Mouse (Mus musculus): Measurements from ENCODE around the gene Lgals1. TPM values are rescaled to one million over a fixed set of nuclear protein-coding genes. Genes with fewer than 3 reads are reported as not detected.

Gene Lgals1
- polyA plus RNA-seq, 1 experiment from 2014 or later = 2,052 TPM

DNA sequence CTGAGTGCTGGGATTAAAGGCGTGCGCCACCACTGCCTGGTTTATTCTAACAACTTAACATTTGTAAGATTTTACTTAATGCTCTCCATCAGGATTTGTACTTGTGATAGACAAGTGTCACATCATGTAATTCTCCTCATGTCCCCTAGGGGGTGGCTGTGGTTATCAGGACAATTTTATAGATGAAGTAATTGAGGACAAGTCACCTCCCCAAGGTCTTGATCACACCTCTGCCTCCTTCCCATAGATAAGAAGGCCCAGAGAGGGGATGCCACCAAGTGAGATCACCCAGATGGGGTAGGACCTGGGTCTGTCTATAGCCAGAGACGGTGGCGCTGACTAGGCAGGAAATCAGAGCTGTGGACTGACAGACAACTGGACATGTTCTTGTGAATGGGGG is 29.8 kb downstream of the Lgals1 start:
- ATAC-seq (no peak), DNase-seq (ENCODE audit: low read depth, low spot score) (no peak)
- in situ Hi-C loops (cut with MboI; ENCODE audit: low pct_unique_long_range_greater_than_20kb) = no loop called here
- TF ChIP-seq CTCF (IDR thresholded peaks at IDR 0.05) = no peak
- H3K27me3 ChIP-seq = no peaks in the 10 kb centered on the region
- ChIA-PET POLR2A (no interaction called here), CTCF (interaction anchor here (0.6 to 1.1 kb wide), 2 partner anchors 40 to 46 kb away, joined by 3 read pairs; no protein-coding TSS in a partner anchor)

DNA sequence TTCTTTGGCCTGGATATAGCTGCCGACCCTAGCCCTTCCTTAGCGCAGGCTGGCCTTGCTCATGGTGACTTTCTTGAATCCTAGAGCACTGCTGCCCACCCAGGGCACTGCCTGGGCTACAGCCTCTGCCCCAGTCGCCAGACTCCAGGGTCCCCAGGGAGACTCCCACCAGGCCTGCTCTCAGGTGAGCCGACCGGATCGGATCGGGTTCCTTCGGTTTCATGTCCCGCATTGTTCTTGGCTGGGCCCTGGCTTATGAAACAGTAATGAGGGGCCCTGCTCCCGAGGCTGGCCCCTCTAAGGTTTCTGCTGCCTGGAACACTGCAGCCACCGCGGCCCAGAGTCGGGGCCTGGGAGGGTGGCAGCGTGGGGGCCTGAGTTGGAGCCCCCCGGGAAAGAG is 30.5 kb downstream of the Lgals1 start:
- no peak for ATAC-seq
- in situ Hi-C loops (cut with MboI; ENCODE audit: low pct_unique_long_range_greater_than_20kb) = no loop called here
- no peaks in the 10 kb centered on the region for H3K27me3 ChIP-seq
- CTCF ChIA-PET = interaction anchor here (0.6 to 1.1 kb wide), 2 partner anchors 41 to 47 kb away, joined by 3 read pairs; no protein-coding TSS in a partner anchor
- DNase-seq (ENCODE audit: low read depth, low spot score) = no peak
- TF ChIP-seq CTCF (IDR thresholded peaks at IDR 0.05) = no peak
- POLR2A ChIA-PET = no interaction called here

DNA sequence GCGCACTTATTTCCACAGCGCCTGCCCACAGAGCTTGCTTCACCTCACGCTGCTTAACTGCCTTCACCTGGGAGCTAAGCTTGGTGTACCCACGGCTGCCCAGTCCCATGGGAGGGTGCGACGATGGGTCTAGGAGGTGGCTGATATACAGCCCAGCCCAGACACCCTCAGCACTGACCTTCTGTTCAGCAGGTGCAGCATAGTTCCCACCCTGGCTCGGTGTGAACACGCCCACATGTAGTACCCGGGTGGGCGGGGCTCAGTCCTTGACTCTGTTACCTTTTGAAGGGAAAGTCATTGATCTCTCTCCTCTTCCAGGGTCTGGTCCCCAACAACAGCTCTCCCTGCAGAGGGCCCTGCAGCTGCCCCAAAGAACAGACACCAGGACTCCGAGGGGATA is 33.0 kb downstream of the Lgals1 start:
- POLR2A ChIA-PET = no interaction called here
- DNase-seq (ENCODE audit: low read depth, low spot score) (no peak), ATAC-seq (no peak)
- TF ChIP-seq CTCF (IDR thresholded peaks at IDR 0.05) = no peak
- no peaks in the 10 kb centered on the region for H3K27me3 ChIP-seq
- in situ Hi-C loops (cut with MboI; ENCODE audit: low pct_unique_long_range_greater_than_20kb) = no loop called here
- CTCF ChIA-PET = interaction anchor here (0.9 to 1.3 kb wide), 5 partner anchors 10 to 28 kb away, joined by 3 to 5 read pairs (median 3); no protein-coding TSS in a partner anchor

DNA sequence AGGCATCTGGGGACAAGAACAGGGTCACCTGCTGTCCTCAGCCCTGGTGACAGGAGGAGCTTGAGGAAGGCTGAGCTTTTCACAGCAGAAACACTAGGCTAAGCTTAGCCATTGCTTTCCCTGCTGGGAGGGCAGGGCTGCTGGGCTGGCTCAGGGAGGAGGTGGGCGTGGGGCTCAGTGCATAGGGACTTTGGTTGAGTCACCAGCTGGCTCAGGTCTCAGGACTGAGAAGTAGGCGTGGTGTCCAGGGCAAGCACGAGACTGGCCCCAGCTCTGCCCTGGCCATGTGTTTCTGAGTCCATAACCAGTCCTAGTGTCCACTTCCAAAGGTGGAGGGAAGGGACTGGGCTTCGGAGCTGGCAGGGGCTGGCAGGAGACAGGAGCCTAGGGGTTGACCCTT is 33.6 kb downstream of the Lgals1 start:
- peak; percentile 46 for ATAC-seq
- H3K27me3 ChIP-seq = no peaks in the 10 kb centered on the region
- CTCF ChIA-PET = interaction anchor here (0.9 to 1.3 kb wide), 5 partner anchors 10 to 29 kb away, joined by 3 to 5 read pairs (median 3); no protein-coding TSS in a partner anchor
- DNase-seq (ENCODE audit: low read depth, low spot score) = no peak
- POLR2A ChIA-PET = no interaction called here
- in situ Hi-C loops (cut with MboI; ENCODE audit: low pct_unique_long_range_greater_than_20kb) = no loop called here
- no peak for TF ChIP-seq CTCF (IDR thresholded peaks at IDR 0.05)

DNA sequence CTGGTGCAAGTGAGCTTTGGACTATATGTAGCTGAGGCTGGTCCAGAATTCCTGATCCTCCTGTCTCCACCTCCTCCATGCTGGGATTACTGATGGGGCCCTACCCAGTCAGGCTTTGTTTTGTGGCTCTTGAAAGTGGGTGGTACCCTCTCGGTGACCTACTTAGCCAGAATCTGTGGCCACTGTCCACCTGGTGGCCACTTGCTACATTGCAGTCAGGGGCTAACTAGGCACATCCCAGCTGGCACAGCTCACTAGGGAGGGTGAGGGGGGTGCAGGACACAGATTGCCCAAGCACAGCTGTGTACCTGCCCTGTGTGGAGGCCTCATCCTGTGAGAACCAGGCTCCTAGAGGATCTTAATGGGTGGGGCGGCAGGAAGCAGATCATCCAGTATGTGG is 36.4 kb downstream of the Lgals1 start:
- ChIA-PET POLR2A (interaction anchor here (0.8 to 2.1 kb wide), 2 partner anchors 9 to 20 kb away, joined by 3 to 8 read pairs; no protein-coding TSS in a partner anchor), CTCF (interaction anchor here (1.0 to 2.8 kb wide), 5 partner anchors 10 to 49 kb away, joined by 3 to 13 read pairs (median 3); partner anchors contain the start of gene Pdxp)
- no peak for TF ChIP-seq CTCF (IDR thresholded peaks at IDR 0.05)
- in situ Hi-C loops (cut with MboI; ENCODE audit: low pct_unique_long_range_greater_than_20kb) = no loop called here
- H3K27me3 ChIP-seq = no peaks in the 10 kb centered on the region
- DNase-seq (ENCODE audit: low read depth, low spot score) (no peak), ATAC-seq (peak; percentile 51)

DNA sequence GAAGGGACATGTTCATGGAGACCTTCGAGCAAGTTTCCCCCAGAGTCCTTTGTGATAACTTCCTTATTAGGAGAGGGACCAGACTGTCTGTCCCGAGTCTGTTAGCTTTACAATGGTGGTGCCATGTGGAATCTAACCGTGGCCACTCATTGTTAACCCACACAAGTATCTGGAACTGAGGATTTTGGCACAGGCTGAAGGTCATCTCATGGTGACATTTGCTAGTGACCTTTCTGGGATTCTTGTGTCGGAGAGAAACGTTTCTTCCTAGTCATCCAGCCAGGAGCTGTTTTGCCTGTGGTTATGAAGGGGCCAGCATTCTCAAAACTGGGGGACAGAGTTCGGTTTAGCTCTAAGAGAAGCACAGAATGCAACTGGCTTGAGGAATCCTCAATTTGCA is 45.1 kb downstream of the Lgals1 start:
- TF ChIP-seq CTCF (IDR thresholded peaks at IDR 0.05) = no peak
- POLR2A ChIA-PET = interaction anchor here (1.5 kb wide), 1 partner anchor 8 kb away, joined by 3 read pairs; no protein-coding TSS in a partner anchor
- DNase-seq (ENCODE audit: low read depth, low spot score) = no peak
- in situ Hi-C loops (cut with MboI; ENCODE audit: low pct_unique_long_range_greater_than_20kb) = no loop called here
- CTCF ChIA-PET = interaction anchor here (1.9 to 3.3 kb wide), 2 partner anchors 9 to 56 kb away, joined by 9 to 13 read pairs; no protein-coding TSS in a partner anchor
- ATAC-seq = no peak
- H3K27me3 ChIP-seq = peaks cover 27% of the 10 kb centered on the region

DNA sequence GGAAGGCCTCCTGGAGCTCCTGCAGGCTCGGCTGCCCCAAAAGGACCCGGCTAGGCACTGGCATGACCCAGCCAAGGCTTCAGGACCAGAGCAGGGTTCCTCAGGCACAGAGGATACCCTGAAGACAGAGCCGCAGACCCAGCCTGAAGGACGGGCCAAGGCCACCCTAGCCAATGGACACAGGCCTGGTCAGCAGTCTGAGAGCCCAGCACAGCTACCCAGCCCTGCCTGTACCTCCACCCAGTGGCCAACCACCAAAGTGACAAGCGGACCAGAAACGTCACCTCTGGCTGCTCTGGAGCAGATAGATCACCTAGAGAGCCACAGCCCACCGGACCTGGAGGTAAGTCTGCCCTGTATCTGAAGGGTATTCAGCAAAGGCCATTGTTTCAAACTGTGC is 47.4 kb downstream of the Lgals1 start:
- in situ Hi-C loops (cut with MboI; ENCODE audit: low pct_unique_long_range_greater_than_20kb) = no loop called here
- POLR2A ChIA-PET = no interaction called here
- DNase-seq (ENCODE audit: low read depth, low spot score) (no peak), ATAC-seq (peak; percentile 13)
- no peak for TF ChIP-seq CTCF (IDR thresholded peaks at IDR 0.05)
- CTCF ChIA-PET = interaction anchor here (3.3 kb wide), 1 partner anchor 11 kb away, joined by 13 read pairs; no protein-coding TSS in a partner anchor
- peaks cover 24% of the 10 kb centered on the region for H3K27me3 ChIP-seq

DNA sequence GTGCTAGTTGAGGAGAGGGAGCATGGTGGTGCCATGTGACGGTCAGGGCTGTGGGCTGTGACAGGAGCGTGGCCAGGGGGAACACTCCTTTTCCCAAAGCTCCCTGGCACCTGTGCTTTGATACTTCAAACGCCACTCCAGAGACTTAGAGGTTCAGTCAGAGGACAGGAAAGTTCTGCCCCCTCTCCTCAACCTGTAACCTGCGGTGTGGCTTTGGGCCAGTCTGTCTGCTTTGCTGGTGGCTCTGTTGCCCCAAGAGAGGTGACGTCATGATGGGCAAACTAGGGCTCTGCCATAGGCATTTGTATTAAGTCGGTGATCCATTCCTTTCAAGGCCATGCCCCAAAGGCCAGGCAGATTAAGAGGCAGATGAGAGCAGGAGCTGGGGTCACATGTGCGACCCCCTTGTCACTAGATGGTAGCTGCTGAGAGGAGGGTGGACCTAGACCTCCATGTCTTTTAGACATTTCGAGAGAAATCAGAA is 51.2 kb downstream of the Lgals1 start:
- H3K27me3 ChIP-seq = peaks cover 10% of the 10 kb centered on the region
- in situ Hi-C loops (cut with MboI; ENCODE audit: low pct_unique_long_range_greater_than_20kb) = no loop called here
- TF ChIP-seq CTCF (IDR thresholded peaks at IDR 0.05) = no peak
- no peak for ATAC-seq
- ChIA-PET POLR2A (interaction anchor here (1.5 kb wide), 1 partner anchor 13 kb away, joined by 3 read pairs; no protein-coding TSS in a partner anchor), CTCF (interaction anchor here (0.9 to 1.9 kb wide), 3 partner anchors 15 to 34 kb away, joined by 3 to 5 read pairs (median 3); no protein-coding TSS in a partner anchor)
- no peak for DNase-seq (ENCODE audit: low read depth, low spot score)

DNA sequence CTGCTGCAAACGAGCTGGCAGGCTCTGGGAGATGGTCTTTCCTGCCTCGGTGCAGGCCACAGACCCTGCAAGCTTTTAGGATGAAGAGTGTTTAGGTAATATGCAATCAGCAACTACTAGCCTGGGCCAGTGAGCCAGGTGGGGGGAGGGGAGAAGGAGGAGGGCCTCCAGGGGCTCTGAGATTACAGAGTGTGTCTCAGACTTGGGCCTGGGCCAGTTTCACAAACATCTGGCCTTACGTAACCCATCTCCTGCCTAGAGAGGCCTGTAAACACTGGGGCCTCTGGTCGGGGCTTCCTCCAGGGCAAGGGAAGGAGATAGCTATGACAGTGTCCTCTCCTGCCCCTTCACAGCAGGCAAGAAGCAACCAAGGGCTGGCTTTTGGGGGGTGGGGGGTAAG is 52.4 kb downstream of the Lgals1 start:
- ChIA-PET CTCF (no interaction called here), POLR2A (no interaction called here)
- H3K27me3 ChIP-seq = peaks cover under 1% of the 10 kb centered on the region
- in situ Hi-C loops (cut with MboI; ENCODE audit: low pct_unique_long_range_greater_than_20kb) = no loop called here
- DNase-seq (ENCODE audit: low read depth, low spot score) (no peak), ATAC-seq (no peak)
- TF ChIP-seq CTCF (IDR thresholded peaks at IDR 0.05) = no peak

Other genes starting within 250 kb of the Lgals1 start
- 0.45 TPM for gene Elfn2, start 208.0 kb upstream of the Lgals1 start, polyA plus RNA-seq (2021)
- not detected for gene Mfng, start 153.2 kb upstream of the Lgals1 start, polyA plus RNA-seq (2021)
- 22.6 TPM for gene Card10, start 123.7 kb upstream of the Lgals1 start, polyA plus RNA-seq (2021)
- 111 TPM for gene Cdc42ep1, start 84.1 kb upstream of the Lgals1 start, polyA plus RNA-seq (2021)
- gene Lgals2, start 71.2 kb upstream of the Lgals1 start, polyA plus RNA-seq (2021) = 0.90 TPM
- gene Gga1, start 49.5 kb upstream of the Lgals1 start, polyA plus RNA-seq (2021) = 60.7 TPM
- gene Gm49510, start 27.1 kb upstream of the Lgals1 start, polyA plus RNA-seq (2021) = 0.14 TPM
- gene Sh3bp1, start 27.0 kb upstream of the Lgals1 start, polyA plus RNA-seq (2021) = 13.6 TPM
- 10.6 TPM for gene Pdxp, start 12.8 kb upstream of the Lgals1 start, polyA plus RNA-seq (2021)
- gene Nol12, start 8.2 kb downstream of the Lgals1 start, polyA plus RNA-seq (2021) = 46.7 TPM
- gene Triobp, start 21.0 kb downstream of the Lgals1 start, polyA plus RNA-seq (2021) = 135 TPM
- gene H1f0, start 101.7 kb downstream of the Lgals1 start, polyA plus RNA-seq (2021) = 95.5 TPM
- gene Galr3, start 115.2 kb downstream of the Lgals1 start, polyA plus RNA-seq (2021) = 0.12 TPM
- gene Ankrd54, start 136.2 kb downstream of the Lgals1 start, polyA plus RNA-seq (2021) = 40.0 TPM
- 220 TPM for gene Eif3l, start 148.5 kb downstream of the Lgals1 start, polyA plus RNA-seq (2021)
- 43.0 TPM for gene Micall1, start 182.2 kb downstream of the Lgals1 start, polyA plus RNA-seq (2021)
- gene Polr2f, start 214.3 kb downstream of the Lgals1 start, polyA plus RNA-seq (2021) = 178 TPM
- gene 1700088E04Rik, start 214.5 kb downstream of the Lgals1 start, polyA plus RNA-seq (2021) = 34.2 TPM
- not detected for gene Sox10, start 238.5 kb downstream of the Lgals1 start, polyA plus RNA-seq (2021)